Mouse (Mus musculus) embryonic facial prominence, embryonic 12.5 days (tissue): ENCODE measurements around the gene Hrh1. TPM values are rescaled to one million over a fixed set of nuclear protein-coding genes. Genes with fewer than 3 reads are reported as not detected.

Experiments used
- ATAC-seq: fragments of 200-750 bp; cut with Nextera tagmentation; 2 replicates; pipeline ENCODE4 v1.8.0; 2017; ENCODE audit not compliant: insufficient number of reproducible peaks, insufficient read depth, low FRiP score, low TSS enrichment
- H3K27ac ChIP-seq: fragments of 300-500 bp; sonication (generic); 2 replicates; pipeline ENCODE4 v1.5.1; 2016; ENCODE audit warnings: mild to moderate bottlenecking
- H3K27me3 ChIP-seq: fragments of 300-500 bp; sonication (generic); 2 replicates; pipeline ENCODE4 v1.6.1; 2016; ENCODE audit warnings: mild to moderate bottlenecking, moderate library complexity
- H3K36me3 ChIP-seq: fragments of 300-500 bp; sonication (generic); 2 replicates; pipeline ENCODE4 v1.6.1; 2016; ENCODE audit warnings: mild to moderate bottlenecking
- H3K4me1 ChIP-seq: fragments of 300-500 bp; sonication (generic); 2 replicates; pipeline ENCODE4 v1.6.1; 2016
- H3K4me2 ChIP-seq: fragments of 300-500 bp; sonication (generic); replicated peaks from 2 replicates; pipeline ENCODE4 v1.6.1; 2016; ENCODE audit warnings: mild to moderate bottlenecking, moderate library complexity
- H3K4me3 ChIP-seq: fragments of 300-500 bp; sonication (generic); 2 replicates; pipeline ENCODE4 v1.5.1; 2016; ENCODE audit warnings: mild to moderate bottlenecking
- H3K9ac ChIP-seq: fragments of 300-500 bp; sonication (generic); 2 replicates; pipeline ENCODE4 v1.6.1; 2016; ENCODE audit warnings: mild to moderate bottlenecking, moderate library complexity
- H3K9me3 ChIP-seq: fragments of 300-500 bp; sonication (generic); 2 replicates; pipeline ENCODE4 v1.6.1; 2016; ENCODE audit warnings: mild to moderate bottlenecking, moderate library complexity
- WGBS: fragments of 180-500 bp; shearing (Covaris S2); methylation state at CpG from one replicate; pipeline ENCODE4 v1.1.7; 2016; 5-methylcytosine and 5-hydroxymethylcytosine counted together
- polyA plus RNA-seq: library from polyadenylated mRNA; unstranded; fragments of >200 nt; fragmentation: Nextera tagmentation; extraction: Ambion mirVana; gene quantifications from 2 replicates; pipeline ENCODE4 v1.2.1, GENCODE M21; 2016

The Hrh1 gene
- polyA plus RNA-seq, 1 experiment from 2014 or later: 0.24 TPM

- WGBS: 52% methylated on average over 2 of the region's 2 CpGs
- Histone ChIP-seq H3K9me3 (no peaks in the 10 kb centered on the region), H3K36me3 (no peaks in the 10 kb centered on the region), H3K4me1 (no peaks in the 10 kb centered on the region), H3K4me3 (no peak overlapping the region), H3K9ac (no peak overlapping the region), H3K27ac (no peak overlapping the region), H3K27me3 (no peaks in the 10 kb centered on the region), H3K4me2 (no peak overlapping the region)
- ATAC-seq: no peak
Measured at GRCm38 (mm10) chr6:114440302-114440701, 42.6 kb downstream of the Hrh1 start.

GRCm38 (mm10) chr6:114440788-114441453, 43.2 kb downstream of the Hrh1 start:
- Histone ChIP-seq H3K27me3 (no peaks in the 10 kb centered on the region), H3K36me3 (no peaks in the 10 kb centered on the region), H3K27ac (no peak overlapping the region), H3K4me1 (no peaks in the 10 kb centered on the region), H3K4me3 (no peak overlapping the region), H3K9me3 (no peaks in the 10 kb centered on the region), H3K4me2 (no peak overlapping the region), H3K9ac (no peak overlapping the region)
- no peak for ATAC-seq
- WGBS: 29% methylated on average over 10 of the region's 10 CpGs

GRCm38 (mm10) chr6:114444247-114444844, 46.6 kb downstream of the Hrh1 start:
- ATAC-seq: no peak
- Histone ChIP-seq H3K9me3 (no peaks in the 10 kb centered on the region), H3K4me2 (no peak overlapping the region), H3K27me3 (no peaks in the 10 kb centered on the region), H3K36me3 (no peaks in the 10 kb centered on the region), H3K9ac (no peak overlapping the region), H3K4me3 (no peak overlapping the region), H3K27ac (no peak overlapping the region), H3K4me1 (no peaks in the 10 kb centered on the region)
- 48% methylated on average over 1 of the region's 1 CpGs for WGBS

GRCm38 (mm10) chr6:114444976-114445375, 47.2 kb downstream of the Hrh1 start:
- Histone ChIP-seq H3K4me1 (no peaks in the 10 kb centered on the region), H3K4me3 (no peak overlapping the region), H3K36me3 (no peaks in the 10 kb centered on the region), H3K4me2 (no peak overlapping the region), H3K9me3 (no peaks in the 10 kb centered on the region), H3K27ac (no peak overlapping the region), H3K27me3 (no peaks in the 10 kb centered on the region), H3K9ac (no peak overlapping the region)
- WGBS: 83% methylated on average over 3 of the region's 3 CpGs
- ATAC-seq: no peak

DNA sequence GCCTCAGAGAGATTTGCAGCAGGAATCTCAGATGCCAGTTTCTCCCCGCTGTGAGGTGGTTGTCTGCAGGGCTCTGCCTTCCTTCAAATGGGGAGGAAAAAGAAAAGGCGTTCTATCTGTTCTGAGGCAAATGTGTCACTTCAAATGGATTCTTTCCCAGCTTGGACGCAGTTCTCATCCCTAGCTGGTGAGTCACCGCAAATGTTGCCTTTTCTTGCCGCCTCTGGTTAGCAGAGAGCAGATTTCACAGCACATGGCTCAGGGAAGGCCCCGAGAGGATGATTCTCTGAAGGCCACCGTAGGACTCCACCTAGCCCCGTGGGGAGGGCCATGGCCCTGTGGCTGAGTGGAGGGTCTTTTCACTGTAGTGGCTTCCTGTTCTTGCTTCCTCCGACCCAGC, 51.2 kb downstream of the Hrh1 start:
- 71% methylated on average over 9 of the region's 9 CpGs for WGBS
- Histone ChIP-seq H3K4me2 (no peak overlapping the region), H3K4me3 (no peak overlapping the region), H3K27ac (no peak overlapping the region), H3K36me3 (no peaks in the 10 kb centered on the region), H3K9ac (no peak overlapping the region), H3K27me3 (no peaks in the 10 kb centered on the region), H3K9me3 (no peaks in the 10 kb centered on the region), H3K4me1 (0 out of 2 replicates have a peak, but pooled peaks cover 3% of the 10 kb centered on the region)
- no peak for ATAC-seq

GRCm38 (mm10) chr6:114455267-114455666, 57.5 kb downstream of the Hrh1 start:
- no peak overlapping the region for H3K4me3 ChIP-seq
- H3K9me3 ChIP-seq: no peaks in the 10 kb centered on the region
- ATAC-seq: no peak
- no peak overlapping the region for H3K4me2 ChIP-seq
- no peak overlapping the region for H3K27ac ChIP-seq
- H3K9ac ChIP-seq: no peak overlapping the region
- H3K4me1 ChIP-seq: peaks cover 21% of the 10 kb centered on the region
- H3K27me3 ChIP-seq: no peaks in the 10 kb centered on the region
- WGBS: 85% methylated on average over 4 of the region's 4 CpGs
- no peaks in the 10 kb centered on the region for H3K36me3 ChIP-seq

- H3K9ac ChIP-seq: no peak overlapping the region
- no peak overlapping the region for H3K4me3 ChIP-seq
- H3K36me3 ChIP-seq: no peaks in the 10 kb centered on the region
- peaks cover 21% of the 10 kb centered on the region for H3K4me1 ChIP-seq
- 24% methylated on average over 10 of the region's 12 CpGs for WGBS
- ATAC-seq: no peak
- H3K9me3 ChIP-seq: no peaks in the 10 kb centered on the region; the same call in 1 of the 2 replicates
- H3K4me2 ChIP-seq: no peak overlapping the region
- no peaks in the 10 kb centered on the region for H3K27me3 ChIP-seq
- H3K27ac ChIP-seq: no peak overlapping the region
Measured at GRCm38 (mm10) chr6:114456255-114457042, 58.7 kb downstream of the Hrh1 start.

- Histone ChIP-seq H3K36me3 (no peaks in the 10 kb centered on the region), H3K9me3 (no peaks in the 10 kb centered on the region; the same call in 1 of the 2 replicates), H3K4me3 (no peak overlapping the region), H3K27me3 (no peaks in the 10 kb centered on the region), H3K27ac (no peak overlapping the region), H3K4me2 (no peak overlapping the region), H3K9ac (no peak overlapping the region), H3K4me1 (peaks cover 21% of the 10 kb centered on the region)
- WGBS: 87% methylated on average over 3 of the region's 3 CpGs
- ATAC-seq: no peak
Measured at GRCm38 (mm10) chr6:114457299-114457698, 59.6 kb downstream of the Hrh1 start.

DNA sequence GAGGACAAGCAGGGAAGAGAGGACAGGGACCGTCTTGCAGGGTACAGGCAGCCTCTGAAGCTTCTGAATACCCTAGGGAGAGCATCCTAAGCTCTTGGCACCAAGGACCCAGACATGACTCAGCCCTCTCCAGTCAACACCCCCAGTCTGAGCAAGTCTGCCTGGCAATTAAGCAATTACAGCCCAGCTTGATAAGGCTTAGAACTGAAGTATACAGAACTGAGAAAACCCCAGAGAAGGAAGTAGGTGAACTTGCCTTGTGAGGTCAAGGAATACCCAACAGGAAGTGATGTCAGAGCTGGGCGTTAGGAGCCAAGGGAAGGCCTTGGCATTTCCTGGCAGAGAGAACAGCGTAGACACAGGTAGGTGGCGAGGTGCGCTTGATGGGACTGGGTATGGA, 60.5 kb downstream of the Hrh1 start:
- WGBS: 87% methylated on average over 5 of the region's 5 CpGs
- ATAC-seq: no peak
- Histone ChIP-seq H3K36me3 (no peaks in the 10 kb centered on the region), H3K9me3 (no peaks in the 10 kb centered on the region; the same call in 1 of the 2 replicates), H3K27me3 (no peaks in the 10 kb centered on the region), H3K9ac (no peak overlapping the region), H3K4me1 (peaks cover 18% of the 10 kb centered on the region), H3K27ac (no peak overlapping the region), H3K4me2 (no peak overlapping the region), H3K4me3 (no peak overlapping the region)

- Histone ChIP-seq H3K36me3 (no peaks in the 10 kb centered on the region), H3K27me3 (no peaks in the 10 kb centered on the region), H3K9me3 (no peaks in the 10 kb centered on the region; the same call in 1 of the 2 replicates), H3K9ac (no peak overlapping the region), H3K4me2 (no peak overlapping the region), H3K4me1 (peaks cover 18% of the 10 kb centered on the region), H3K27ac (no peak overlapping the region), H3K4me3 (no peak overlapping the region)
- WGBS: 84% methylated on average over 2 of the region's 2 CpGs
- ATAC-seq: no peak
Measured at GRCm38 (mm10) chr6:114459969-114460368, 62.2 kb downstream of the Hrh1 start.

- Histone ChIP-seq H3K4me2 (no peak overlapping the region), H3K27me3 (no peaks in the 10 kb centered on the region), H3K36me3 (no peaks in the 10 kb centered on the region), H3K27ac (no peak overlapping the region), H3K9me3 (no peaks in the 10 kb centered on the region; the same call in 1 of the 2 replicates), H3K4me3 (no peak overlapping the region), H3K4me1 (peaks cover 13% of the 10 kb centered on the region), H3K9ac (no peak overlapping the region)
- ATAC-seq: no peak
Measured at GRCm38 (mm10) chr6:114461536-114461935, 63.8 kb downstream of the Hrh1 start.

DNA sequence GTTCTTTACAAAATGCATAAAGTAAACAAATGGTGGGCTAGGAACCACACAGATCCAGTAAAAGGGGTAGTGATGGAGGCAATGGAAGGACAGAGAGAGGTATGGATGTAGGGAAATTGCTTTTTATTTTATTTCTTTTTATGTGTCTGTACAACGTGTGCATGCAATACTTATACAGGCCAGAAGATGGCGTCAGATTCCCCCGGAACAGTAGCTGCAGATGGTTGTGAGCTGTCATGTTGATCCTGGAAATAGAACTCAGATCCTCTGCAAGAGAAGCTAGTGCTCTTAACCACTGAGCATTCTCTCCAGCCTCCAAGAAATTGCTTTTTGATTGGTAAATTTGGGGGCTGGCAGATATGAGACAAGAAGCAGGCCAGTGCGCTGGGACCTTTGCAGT, 65.0 kb downstream of the Hrh1 start:
- no peak for ATAC-seq
- no peaks in the 10 kb centered on the region for H3K36me3 ChIP-seq
- H3K4me1 ChIP-seq: peaks cover 9% of the 10 kb centered on the region; the same call in 1 of the 2 replicates
- no peak overlapping the region for H3K4me2 ChIP-seq
- H3K9me3 ChIP-seq: no peaks in the 10 kb centered on the region; the same call in 1 of the 2 replicates
- WGBS: 27% methylated on average over 4 of the region's 4 CpGs
- no peak overlapping the region for H3K27ac ChIP-seq
- no peaks in the 10 kb centered on the region for H3K27me3 ChIP-seq
- H3K4me3 ChIP-seq: no peak overlapping the region
- H3K9ac ChIP-seq: no peak overlapping the region
